ENCODE assay signal across 8 mouse cellular contexts in genomic region chr17:46484021-46484431, GRCm38 (mm10). TPM values are rescaled to one million over a fixed set of nuclear protein-coding genes. Genes with fewer than 3 reads are reported as not detected.
A peak's percentile ranks its signal among the peaks of the same experiment; 100 is the strongest.
DNase-seq lines count a peak whose midpoint lies in the region; ATAC-seq lines count a peak whose summit lies in the region.

No protein-coding gene starts in this region.

- no peaks in the 10 kb centered on the region for H3K9me3 ChIP-seq in heart, embryonic 10.5 days
- no peaks in the 10 kb centered on the region for H3K9me3 ChIP-seq in embryonic facial prominence, embryonic 15.5 days (replicated peaks)
- no peaks in the 10 kb centered on the region for H3K9me3 ChIP-seq in stomach, embryonic 16.5 days (replicated peaks; ENCODE audit: control insufficient read depth, low read length)

- H3K4me3 ChIP-seq in heart, embryonic 10.5 days = peak overlapping the region; percentile 57
- peak overlapping the region; percentile 25 for H3K4me3 ChIP-seq in embryonic facial prominence, embryonic 15.5 days (replicated peaks)
- peak overlapping the region; percentile 34 for H3K4me3 ChIP-seq in stomach, embryonic 16.5 days (replicated peaks; ENCODE audit: low read length)

- peak; percentile 20 for ATAC-seq in activated CD4-positive, CD25-positive, alpha-beta regulatory T cell, adult 4 months
- ATAC-seq in embryonic facial prominence, embryonic 15.5 days (ENCODE audit: insufficient number of reproducible peaks, low FRiP score, low TSS enrichment, low read depth) = no peak
- no peak for ATAC-seq in stomach, embryonic 16.5 days (ENCODE audit: insufficient read depth, low FRiP score)
- no peak for ATAC-seq in megakaryocyte-erythroid progenitor cell, adult 5-6 weeks (replicated peaks; ENCODE audit: low FRiP score, low TSS enrichment, poor library complexity, severe bottlenecking)

- no peak for DNase-seq in heart, embryonic 10.5 days (ENCODE audit: low spot score)
- no peak for DNase-seq in heart, postnatal 25 days (ENCODE audit: low spot score)
- DNase-seq in kidney, adult 9 months = peak; percentile 93
- DNase-seq in lung, postnatal 10 days = peak; percentile 27

- WGBS in heart, embryonic 10.5 days = 5% methylated on average over 13 of the region's 13 CpGs
- WGBS in embryonic facial prominence, embryonic 15.5 days = 1% methylated on average over 13 of the region's 13 CpGs
- WGBS in stomach, embryonic 16.5 days = 4% methylated on average over 13 of the region's 13 CpGs

- H3K4me2 ChIP-seq in embryonic facial prominence, embryonic 15.5 days (replicated peaks) = peak overlapping the region; percentile 47
- H3K4me2 ChIP-seq in stomach, embryonic 16.5 days (ENCODE audit: low read depth, low read length) = peak overlapping the region; percentile 58

- peak overlapping the region; percentile 59; the same call in 1 of the 2 replicates for H3K27ac ChIP-seq in heart, embryonic 10.5 days
- no peak overlapping the region for H3K27ac ChIP-seq in embryonic facial prominence, embryonic 15.5 days (replicated peaks)
- H3K27ac ChIP-seq in stomach, embryonic 16.5 days (ENCODE audit: low read length) = no peak overlapping the region

- no peaks in the 10 kb centered on the region for H3K36me3 ChIP-seq in heart, embryonic 10.5 days
- H3K36me3 ChIP-seq in embryonic facial prominence, embryonic 15.5 days = no peaks in the 10 kb centered on the region
- H3K36me3 ChIP-seq in stomach, embryonic 16.5 days (ENCODE audit: control insufficient read depth, insufficient read depth, low read length) = no peaks in the 10 kb centered on the region

- intact Hi-C loops in heart, postnatal 25 days (cut with DNase I) = no loop called here

- H3K9ac ChIP-seq in embryonic facial prominence, embryonic 15.5 days = no peak overlapping the region
- no peak overlapping the region for H3K9ac ChIP-seq in stomach, embryonic 16.5 days (ENCODE audit: low read length)

- H3K27me3 ChIP-seq in heart, embryonic 10.5 days (ENCODE audit: insufficient read depth, poor library complexity, severe bottlenecking) = peaks cover 99% of the 10 kb centered on the region
- H3K27me3 ChIP-seq in embryonic facial prominence, embryonic 15.5 days = peaks cover 72% of the 10 kb centered on the region
- peaks cover 55% of the 10 kb centered on the region for H3K27me3 ChIP-seq in stomach, embryonic 16.5 days (ENCODE audit: control insufficient read depth, insufficient read depth, low read length)

- peaks cover 24% of the 10 kb centered on the region for H3K4me1 ChIP-seq in heart, embryonic 10.5 days
- peaks cover 14% of the 10 kb centered on the region for H3K4me1 ChIP-seq in embryonic facial prominence, embryonic 15.5 days
- H3K4me1 ChIP-seq in stomach, embryonic 16.5 days (ENCODE audit: control insufficient read depth, insufficient read depth, low read length) = peaks cover 6% of the 10 kb centered on the region

RNA-seq across cellular contexts. Expression of gene Ttbk1, which starts 3.4 kb away (rescaled TPM):
- 0.09 and 0.14 TPM in 2 replicates for polyA plus RNA-seq in heart, embryonic 10.5 days (2016; fragmentation: Nextera tagmentation; extraction: Ambion mirVana)
- total RNA-seq in heart, postnatal 25 days (2021) = under 1 TPM; 0.20 to 0.34 TPM
- polyA plus RNA-seq in activated CD4-positive, CD25-positive, alpha-beta regulatory T cell, adult 4 months (2017; shearing (Covaris generic)) = 1 to 10 TPM in 1 of 2 experiments, under 1 TPM in 1; 0.49 to 1.5 TPM
- 0.15 and 0.18 TPM in 2 replicates for polyA plus RNA-seq in embryonic facial prominence, embryonic 15.5 days (2015; fragmentation: Nextera tagmentation; extraction: Ambion mirVana)
- polyA plus RNA-seq in stomach, embryonic 16.5 days (2015; fragmentation: Nextera tagmentation; extraction: Ambion mirVana) = 0.12 and 0.19 TPM in 2 replicates
- total RNA-seq in megakaryocyte-erythroid progenitor cell, adult 5-6 weeks (2014; fragmentation: Nextera tagmentation) = 0.10 TPM in 1 of 2 replicates, not detected in the other
- 0.14 TPM in 1 of 2 replicates, not detected in the other for total RNA-seq in megakaryocyte-erythroid progenitor cell, adult 5-6 weeks (2017)

RNA-seq across cellular contexts. Expression of gene Dnph1, which starts 12.5 kb away (rescaled TPM):
- polyA plus RNA-seq in heart, embryonic 10.5 days (2016; fragmentation: Nextera tagmentation; extraction: Ambion mirVana) = 36.5 and 52.8 TPM in 2 replicates
- 1 to 10 TPM; 1.1 to 2.4 TPM for total RNA-seq in heart, postnatal 25 days (2021)
- 10 to 100 TPM; 11.1 to 13.4 TPM for polyA plus RNA-seq in activated CD4-positive, CD25-positive, alpha-beta regulatory T cell, adult 4 months (2017; shearing (Covaris generic))
- polyA plus RNA-seq in embryonic facial prominence, embryonic 15.5 days (2015; fragmentation: Nextera tagmentation; extraction: Ambion mirVana) = 40.4 and 41.0 TPM in 2 replicates
- 40.4 and 45.3 TPM in 2 replicates for polyA plus RNA-seq in stomach, embryonic 16.5 days (2015; fragmentation: Nextera tagmentation; extraction: Ambion mirVana)
- total RNA-seq in megakaryocyte-erythroid progenitor cell, adult 5-6 weeks (2014; fragmentation: Nextera tagmentation) = 49.4 and 60.5 TPM in 2 replicates
- total RNA-seq in megakaryocyte-erythroid progenitor cell, adult 5-6 weeks (2017) = 15.6 and 27.7 TPM in 2 replicates

RNA-seq across cellular contexts. Expression of gene Slc22a7, which starts 45.8 kb away (rescaled TPM):
- 0.15 and 0.30 TPM in 2 replicates for polyA plus RNA-seq in heart, embryonic 10.5 days (2016; fragmentation: Nextera tagmentation; extraction: Ambion mirVana)
- not detected for total RNA-seq in heart, postnatal 25 days (2021)
- polyA plus RNA-seq in activated CD4-positive, CD25-positive, alpha-beta regulatory T cell, adult 4 months (2017; shearing (Covaris generic)) = not detected
- 0.15 TPM in 1 of 2 replicates, not detected in the other for polyA plus RNA-seq in embryonic facial prominence, embryonic 15.5 days (2015; fragmentation: Nextera tagmentation; extraction: Ambion mirVana)
- polyA plus RNA-seq in stomach, embryonic 16.5 days (2015; fragmentation: Nextera tagmentation; extraction: Ambion mirVana) = not detected in 2 replicates
- total RNA-seq in megakaryocyte-erythroid progenitor cell, adult 5-6 weeks (2014; fragmentation: Nextera tagmentation) = not detected in 2 replicates
- total RNA-seq in megakaryocyte-erythroid progenitor cell, adult 5-6 weeks (2017) = not detected in 2 replicates

RNA-seq across cellular contexts. Expression of gene Crip3, which starts 55.3 kb away (rescaled TPM):
- polyA plus RNA-seq in heart, embryonic 10.5 days (2016; fragmentation: Nextera tagmentation; extraction: Ambion mirVana) = 0.54 and 0.83 TPM in 2 replicates
- under 1 TPM in 1 of 2 experiments, not detected in 1; 0.62 TPM for total RNA-seq in heart, postnatal 25 days (2021)
- not detected for polyA plus RNA-seq in activated CD4-positive, CD25-positive, alpha-beta regulatory T cell, adult 4 months (2017; shearing (Covaris generic))
- polyA plus RNA-seq in embryonic facial prominence, embryonic 15.5 days (2015; fragmentation: Nextera tagmentation; extraction: Ambion mirVana) = 3.5 and 3.6 TPM in 2 replicates
- 1.5 and 1.8 TPM in 2 replicates for polyA plus RNA-seq in stomach, embryonic 16.5 days (2015; fragmentation: Nextera tagmentation; extraction: Ambion mirVana)
- total RNA-seq in megakaryocyte-erythroid progenitor cell, adult 5-6 weeks (2014; fragmentation: Nextera tagmentation) = not detected in 2 replicates
- total RNA-seq in megakaryocyte-erythroid progenitor cell, adult 5-6 weeks (2017) = not detected in 2 replicates

Comparison
In these comparisons a context has a peak if more than half of its experiments do, and no peak if none do; other contexts are left out.
1. DNase-seq: peak in kidney, adult 9 months (single experiment) and lung, postnatal 10 days (single experiment); none in heart, embryonic 10.5 days (single experiment) and heart, postnatal 25 days (single experiment).
2. Peak in every context shown above with its lines, with median percentiles within 50 percentile points of each other: H3K4me3 ChIP-seq.